Mouse (Mus musculus) heart, embryonic 15.5 days (tissue): ENCODE measurements around the gene Trp53i11. TPM values are rescaled to one million over a fixed set of nuclear protein-coding genes. Genes with fewer than 3 reads are reported as not detected.

Source experiments
- ATAC-seq: fragments of 200-750 bp; cut with Nextera tagmentation; replicated peaks from 2 replicates; pipeline ENCODE4 v1.8.0; 2017; ENCODE audit warnings: low read depth, moderate TSS enrichment; ENCODE audit not compliant: insufficient number of reproducible peaks, insufficient read depth, low FRiP score
- H3K27ac ChIP-seq: fragments of 300-500 bp; sonication (generic); 2 replicates; pipeline ENCODE4 v1.5.1; 2015; ENCODE audit warnings: mild to moderate bottlenecking, inconsistent platforms
- H3K27me3 ChIP-seq: fragments of 300-500 bp; sonication (generic); 2 replicates; pipeline ENCODE4 v1.6.1; 2015; ENCODE audit warnings: inconsistent platforms
- H3K36me3 ChIP-seq: fragments of 300-500 bp; sonication (generic); 2 replicates; pipeline ENCODE4 v1.6.1; 2015; ENCODE audit warnings: mild to moderate bottlenecking, inconsistent platforms
- H3K4me1 ChIP-seq: fragments of 300-500 bp; sonication (generic); replicated peaks from 2 replicates; pipeline ENCODE4 v1.6.1; 2015; ENCODE audit warnings: inconsistent platforms
- H3K4me2 ChIP-seq: fragments of 300-500 bp; sonication (generic); 2 replicates; pipeline ENCODE4 v1.6.1; 2015; ENCODE audit warnings: inconsistent platforms, mild to moderate bottlenecking, moderate library complexity
- H3K4me3 ChIP-seq: fragments of 300-500 bp; sonication (generic); 2 replicates; pipeline ENCODE4 v1.5.1; 2015; ENCODE audit warnings: mild to moderate bottlenecking, inconsistent platforms
- H3K9ac ChIP-seq: fragments of 300-500 bp; sonication (generic); 2 replicates; pipeline ENCODE4 v1.6.1; 2015; ENCODE audit warnings: mild to moderate bottlenecking, inconsistent platforms
- H3K9me3 ChIP-seq: fragments of 300-500 bp; sonication (generic); replicated peaks from 2 replicates; pipeline ENCODE4 v1.6.1; 2016; ENCODE audit warnings: inconsistent platforms
- WGBS: fragments of 180-500 bp; shearing (Covaris S2); methylation state at CpG from one replicate; pipeline ENCODE4 v1.1.7; 2015; ENCODE audit warnings: mixed read lengths; 5-methylcytosine and 5-hydroxymethylcytosine counted together
- polyA plus RNA-seq: library from polyadenylated mRNA; unstranded; fragments of >200 nt; fragmentation: Nextera tagmentation; extraction: Ambion mirVana; gene quantifications from 2 replicates; pipeline ENCODE4 v1.2.1, GENCODE M21; 2015

The Trp53i11 gene
- polyA plus RNA-seq, 1 experiment from 2014 or later, result 19.7 TPM

GRCm38 (mm10) chr2:93220447-93220846 lies 33.1 kb downstream of the Trp53i11 start:
- no peak overlapping the region for H3K9ac ChIP-seq
- 68% methylated on average over 5 of the region's 5 CpGs for WGBS
- H3K27me3 ChIP-seq, result no peaks in the 10 kb centered on the region
- H3K36me3 ChIP-seq, result 0 out of 2 replicates have a peak, but pooled peaks cover 3% of the 10 kb centered on the region
- H3K9me3 ChIP-seq, result no peaks in the 10 kb centered on the region
- no peak overlapping the region for H3K27ac ChIP-seq
- no peak overlapping the region for H3K4me2 ChIP-seq
- peaks cover 26% of the 10 kb centered on the region for H3K4me1 ChIP-seq
- no peak overlapping the region for H3K4me3 ChIP-seq
- ATAC-seq, result no peak

- Histone ChIP-seq H3K4me3 (no peak overlapping the region), H3K27ac (no peak overlapping the region), H3K4me2 (no peak overlapping the region), H3K9me3 (no peaks in the 10 kb centered on the region), H3K27me3 (no peaks in the 10 kb centered on the region), H3K4me1 (peaks cover 33% of the 10 kb centered on the region), H3K9ac (no peak overlapping the region), H3K36me3 (0 out of 2 replicates have a peak, but pooled peaks cover 3% of the 10 kb centered on the region)
- ATAC-seq, result no peak
- 36% methylated on average over 6 of the region's 6 CpGs for WGBS
Measured at GRCm38 (mm10) chr2:93223463-93223862, 36.1 kb downstream of the Trp53i11 start.

GRCm38 (mm10) chr2:93226606-93227595 lies 39.6 kb downstream of the Trp53i11 start:
- peak; percentile 76 for ATAC-seq
- no peaks in the 10 kb centered on the region for H3K27me3 ChIP-seq
- H3K36me3 ChIP-seq, result 0 out of 2 replicates have a peak, but pooled peaks cover 3% of the 10 kb centered on the region
- H3K4me1 ChIP-seq, result peaks cover 36% of the 10 kb centered on the region
- H3K9ac ChIP-seq, result no peak overlapping the region
- no peak overlapping the region for H3K4me3 ChIP-seq
- WGBS, result 27% methylated on average over 20 of the region's 20 CpGs
- H3K4me2 ChIP-seq, result peak overlapping the region; percentile 7; the same call in 1 of the 2 replicates
- no peaks in the 10 kb centered on the region for H3K9me3 ChIP-seq
- no peak overlapping the region for H3K27ac ChIP-seq

- ATAC-seq, result no peak
- Histone ChIP-seq H3K9ac (no peak overlapping the region), H3K4me1 (peaks cover 36% of the 10 kb centered on the region), H3K4me2 (no peak overlapping the region), H3K36me3 (no peaks in the 10 kb centered on the region), H3K27ac (0 out of 2 replicates have a peak overlapping the region, but pooled peaks have one; percentile 6), H3K9me3 (no peaks in the 10 kb centered on the region), H3K27me3 (no peaks in the 10 kb centered on the region), H3K4me3 (no peak overlapping the region)
- 58% methylated on average over 9 of the region's 9 CpGs for WGBS
Measured at GRCm38 (mm10) chr2:93227713-93228479, 40.5 kb downstream of the Trp53i11 start.

- peaks cover 33% of the 10 kb centered on the region for H3K4me1 ChIP-seq
- H3K27me3 ChIP-seq, result no peaks in the 10 kb centered on the region
- H3K9ac ChIP-seq, result no peak overlapping the region
- H3K4me3 ChIP-seq, result no peak overlapping the region
- 0 out of 2 replicates have a peak overlapping the region, but pooled peaks have one; percentile 6 for H3K27ac ChIP-seq
- no peaks in the 10 kb centered on the region for H3K36me3 ChIP-seq
- no peak overlapping the region for H3K4me2 ChIP-seq
- H3K9me3 ChIP-seq, result no peaks in the 10 kb centered on the region
- ATAC-seq, result no peak
- 21% methylated on average over 5 of the region's 5 CpGs for WGBS
Measured at GRCm38 (mm10) chr2:93228480-93228824, 41.1 kb downstream of the Trp53i11 start.

GRCm38 (mm10) chr2:93232141-93232540 lies 44.8 kb downstream of the Trp53i11 start:
- Histone ChIP-seq H3K4me3 (no peak overlapping the region), H3K36me3 (no peaks in the 10 kb centered on the region), H3K9me3 (no peaks in the 10 kb centered on the region), H3K4me2 (no peak overlapping the region), H3K27me3 (no peaks in the 10 kb centered on the region), H3K4me1 (peaks cover 30% of the 10 kb centered on the region), H3K27ac (no peak overlapping the region), H3K9ac (no peak overlapping the region)
- ATAC-seq, result no peak
- 58% methylated on average over 1 of the region's 1 CpGs for WGBS

GRCm38 (mm10) chr2:93237055-93237454 lies 49.7 kb downstream of the Trp53i11 start:
- peaks cover 27% of the 10 kb centered on the region for H3K4me1 ChIP-seq
- no peak for ATAC-seq
- 65% methylated on average over 1 of the region's 1 CpGs for WGBS

GRCm38 (mm10) chr2:93238864-93239263 lies 51.5 kb downstream of the Trp53i11 start:
- WGBS, result 86% methylated on average over 6 of the region's 6 CpGs

More at GRCm38 (mm10) chr2:93237055-93237454, 49.7 kb downstream of the Trp53i11 start:
- Histone ChIP-seq H3K9me3 (no peaks in the 10 kb centered on the region), H3K9ac (no peak overlapping the region), H3K27ac (no peak overlapping the region), H3K4me3 (no peak overlapping the region), H3K4me2 (no peak overlapping the region), H3K36me3 (no peaks in the 10 kb centered on the region), H3K27me3 (no peaks in the 10 kb centered on the region)

GRCm38 (mm10) chr2:93242166-93242565 lies 54.8 kb downstream of the Trp53i11 start:
- Histone ChIP-seq H3K4me1 (peaks cover 19% of the 10 kb centered on the region), H3K4me3 (no peak overlapping the region), H3K27me3 (no peaks in the 10 kb centered on the region), H3K27ac (no peak overlapping the region), H3K4me2 (no peak overlapping the region), H3K36me3 (no peaks in the 10 kb centered on the region), H3K9me3 (no peaks in the 10 kb centered on the region), H3K9ac (no peak overlapping the region)
- WGBS, result 81% methylated on average over 5 of the region's 5 CpGs
- ATAC-seq, result no peak

More at GRCm38 (mm10) chr2:93238864-93239263, 51.5 kb downstream of the Trp53i11 start:
- Histone ChIP-seq H3K4me3 (no peak overlapping the region), H3K27ac (no peak overlapping the region), H3K27me3 (no peaks in the 10 kb centered on the region), H3K4me2 (no peak overlapping the region), H3K36me3 (no peaks in the 10 kb centered on the region), H3K4me1 (peaks cover 27% of the 10 kb centered on the region), H3K9me3 (no peaks in the 10 kb centered on the region), H3K9ac (no peak overlapping the region)
- no peak for ATAC-seq

GRCm38 (mm10) chr2:93243439-93244089 lies 56.2 kb downstream of the Trp53i11 start:
- Histone ChIP-seq H3K27ac (no peak overlapping the region), H3K4me1 (peaks cover 11% of the 10 kb centered on the region), H3K9me3 (no peaks in the 10 kb centered on the region), H3K36me3 (no peaks in the 10 kb centered on the region), H3K27me3 (no peaks in the 10 kb centered on the region), H3K4me3 (no peak overlapping the region), H3K9ac (no peak overlapping the region), H3K4me2 (no peak overlapping the region)
- WGBS, result 82% methylated on average over 11 of the region's 11 CpGs
- ATAC-seq, result no peak

GRCm38 (mm10) chr2:93244090-93244443 lies 56.7 kb downstream of the Trp53i11 start:
- no peak overlapping the region for H3K4me2 ChIP-seq
- H3K9me3 ChIP-seq, result no peaks in the 10 kb centered on the region
- ATAC-seq, result no peak
- no peak overlapping the region for H3K4me3 ChIP-seq
- no peaks in the 10 kb centered on the region for H3K36me3 ChIP-seq
- H3K9ac ChIP-seq, result no peak overlapping the region
- H3K27me3 ChIP-seq, result no peaks in the 10 kb centered on the region
- H3K27ac ChIP-seq, result no peak overlapping the region
- peaks cover 7% of the 10 kb centered on the region; the same call in 1 of the 2 replicates for H3K4me1 ChIP-seq
- WGBS, result 84% methylated on average over 8 of the region's 8 CpGs
